Mouse (Mus musculus) gastrocnemius, adult 8-10 months (tissue): ENCODE results near the gene Eif2ak3. TPM values are rescaled to one million over a fixed set of nuclear protein-coding genes. Genes with fewer than 3 reads are reported as not detected.
"Not testable (repeated sequence)": the region's sequence is repeated elsewhere in the genome, so short reads cannot be mapped to it uniquely, and the experiment has no call there.

ENCODE experiments used
- DNase-seq, 2 experiments: peaks; one replicate each; pipeline ENCODE4 v3.0.0; 2022; ENCODE audit warnings: low spot score in 2 of 2
- total RNA-seq, 4 experiments: library from RNA; stranded (reverse); gene quantifications; 2 replicates each; pipeline ENCODE4 v1.2.4; 2022

The Eif2ak3 gene
- 1 to 10 TPM; 2.6 to 3.5 (median 3.3) TPM for total RNA-seq

GRCm38 (mm10) chr6:70844002-70844804, at the start of gene Eif2ak3:
Eif2ak3 (plus strand) TSS chr6:70844515.
- peak; percentile 98 to 99 for DNase-seq

- no peak for DNase-seq
Measured at GRCm38 (mm10) chr6:70796940-70797339, 47.4 kb upstream of the Eif2ak3 start.

GRCm38 (mm10) chr6:70797581-70798251, 46.6 kb upstream of the Eif2ak3 start:
- DNase-seq: peak in 1 of 2 experiments; percentile 32

- DNase-seq: no peak
Measured at GRCm38 (mm10) chr6:70804632-70805031, 39.7 kb upstream of the Eif2ak3 start.

GRCm38 (mm10) chr6:70805267-70805666, 39.0 kb upstream of the Eif2ak3 start:
- peak in 1 of 2 experiments; percentile 38 for DNase-seq

GRCm38 (mm10) chr6:70805820-70806513, 38.3 kb upstream of the Eif2ak3 start:
- peak; percentile 23 to 24 for DNase-seq

- DNase-seq: no peak
Measured at GRCm38 (mm10) chr6:70806514-70806912, 37.8 kb upstream of the Eif2ak3 start.

- DNase-seq: no peak
Measured at GRCm38 (mm10) chr6:70810524-70810923, 33.8 kb upstream of the Eif2ak3 start.

- DNase-seq: peak; percentile 63 to 66
Measured at GRCm38 (mm10) chr6:70811557-70812525, 32.5 kb upstream of the Eif2ak3 start.

- DNase-seq: no peak
Measured at GRCm38 (mm10) chr6:70812526-70812895, 31.8 kb upstream of the Eif2ak3 start.

- no peak for DNase-seq
Measured at GRCm38 (mm10) chr6:70813921-70814628, 30.2 kb upstream of the Eif2ak3 start.

- no peak for DNase-seq
Measured at GRCm38 (mm10) chr6:70814629-70814950, 29.7 kb upstream of the Eif2ak3 start.

GRCm38 (mm10) chr6:70815471-70815870, 28.8 kb upstream of the Eif2ak3 start:
- DNase-seq: no peak

GRCm38 (mm10) chr6:70821566-70821965, 22.7 kb upstream of the Eif2ak3 start:
- no peak for DNase-seq

GRCm38 (mm10) chr6:70822386-70822910, 21.9 kb upstream of the Eif2ak3 start:
- DNase-seq: no peak

- not testable (repeated sequence) for DNase-seq
Measured at GRCm38 (mm10) chr6:70823277-70823676, 21.0 kb upstream of the Eif2ak3 start.

GRCm38 (mm10) chr6:70824085-70824986, 20.0 kb upstream of the Eif2ak3 start:
- DNase-seq: peak; percentile 10 to 16

GRCm38 (mm10) chr6:70824987-70825337, 19.4 kb upstream of the Eif2ak3 start:
- no peak for DNase-seq

- DNase-seq: no peak
Measured at GRCm38 (mm10) chr6:70829451-70829850, 14.9 kb upstream of the Eif2ak3 start.
